In the genomic region with DNA sequence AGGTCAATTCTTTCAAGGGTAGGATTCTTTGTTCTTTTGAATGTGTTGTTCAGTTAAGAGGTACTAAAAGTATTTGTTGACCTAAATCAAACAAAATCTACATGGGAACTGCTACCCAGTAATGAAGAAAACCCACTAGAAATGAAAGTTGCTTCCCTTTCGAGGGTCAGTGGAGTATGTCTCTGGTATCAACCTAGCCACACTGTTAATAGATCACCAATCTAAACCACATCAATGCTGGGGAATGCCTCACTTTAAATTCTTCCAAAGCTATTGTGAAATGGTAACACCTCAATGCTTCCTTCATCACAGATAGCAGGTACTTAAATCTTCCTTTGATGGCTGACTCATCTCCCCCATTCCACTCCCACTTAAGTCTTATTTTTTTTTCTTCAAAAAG, we compare ENCODE assay signal across 11 mouse cellular contexts. TPM values are rescaled to one million over a fixed set of nuclear protein-coding genes. Genes with fewer than 3 reads are reported as not detected.
DNase-seq lines count a peak whose midpoint lies in the region; ATAC-seq and TF ChIP-seq lines count a peak whose summit lies in the region.
"Had no signal": no experiment of that assay in that cellular context is flagged by ENCODE, and none has a peak within 500 bp of the region (broad histone marks: within the 10 kb centered on the region; RNA-seq: fewer than 3 reads in every experiment).

No protein-coding gene starts in this region.

- no peaks in the 10 kb centered on the region for H3K36me3 ChIP-seq in heart, embryonic 14.5 days (ENCODE audit: control insufficient read depth, insufficient read depth, low read length)
- no peaks in the 10 kb centered on the region for H3K36me3 ChIP-seq in kidney, postnatal 0 days (ENCODE audit: insufficient read depth, low read length)
- H3K36me3 ChIP-seq: embryonic facial prominence, embryonic 10.5 days had no signal

- peak overlapping the region in 1 of 2 experiments; percentile 97; a peak in 1 of 4 replicates for H3K4me3 ChIP-seq in heart, embryonic 14.5 days (ENCODE audit: control insufficient read depth in 1 of 2, insufficient read depth in 1 of 2, low read depth in 1 of 2, low read length in 2 of 2)
- H3K4me3 ChIP-seq in kidney, postnatal 0 days (replicated peaks; ENCODE audit: low read depth, low read length) = no peak overlapping the region
- H3K4me3 ChIP-seq in brown adipose tissue, adult 24 weeks (ENCODE audit: insufficient read depth, low read depth, low read length) = no peak overlapping the region; the same call in 1 of the 2 replicates
- H3K4me3 ChIP-seq: megakaryocyte, embryonic 14.5 days had no signal

- ATAC-seq in heart, embryonic 14.5 days (ENCODE audit: insufficient number of reproducible peaks, insufficient read depth, low FRiP score, low read depth) = no peak
- ATAC-seq in kidney, postnatal 0 days (replicated peaks; ENCODE audit: low FRiP score, low read depth) = no peak

- H3K4me2 ChIP-seq in heart, embryonic 14.5 days (ENCODE audit: low read length) = peak overlapping the region; percentile 70
- peak overlapping the region; percentile 73 for H3K4me2 ChIP-seq in kidney, postnatal 0 days (ENCODE audit: low read length)

- H3K9me3 ChIP-seq in heart, embryonic 14.5 days (ENCODE audit: control insufficient read depth, low read length) = no peaks in the 10 kb centered on the region
- H3K9me3 ChIP-seq in kidney, postnatal 0 days (replicated peaks; ENCODE audit: low read length) = no peaks in the 10 kb centered on the region; the same call in 1 of the 2 replicates
- H3K9me3 ChIP-seq: embryonic facial prominence, embryonic 10.5 days; megakaryocyte, embryonic 14.5 days had no signal

- no peak for DNase-seq in heart, postnatal 14 days
- DNase-seq in kidney, postnatal 0 days (ENCODE audit: low spot score) = no peak
- no peak for DNase-seq in kidney, adult 11 months
- DNase-seq in CD4-positive helper T cell, adult 2 months (ENCODE audit: low read depth, low spot score) = peak; percentile 7
- no peak for DNase-seq in cerebellum, adult 8-10 months
- DNase-seq: adrenal gland, adult 2 months; cerebellum, postnatal 14 days had no signal

- intact Hi-C loops in heart, postnatal 14 days (cut with DNase I) = loop anchor here (2.0 to 5.0 kb wide), 5 partner anchors 95 to 385 kb away; a partner anchor contains a TSS

- no peak overlapping the region for H3K27ac ChIP-seq in heart, embryonic 14.5 days (replicated peaks in 1 of 2; ENCODE audit: control insufficient read depth in 1 of 2, insufficient read depth in 1 of 2, low read depth in 2 of 2, low read length in 2 of 2)
- no peak overlapping the region for H3K27ac ChIP-seq in kidney, postnatal 0 days
- peak overlapping the region; percentile 95 for H3K27ac ChIP-seq in brown adipose tissue, adult 24 weeks (replicated peaks; ENCODE audit: low read depth, low read length)
- H3K27ac ChIP-seq: embryonic facial prominence, embryonic 10.5 days had no signal

- no peak overlapping the region for H3K9ac ChIP-seq in heart, embryonic 14.5 days (ENCODE audit: low read length)
- no peak overlapping the region for H3K9ac ChIP-seq in kidney, postnatal 0 days (ENCODE audit: low read depth, low read length)

- no peaks in the 10 kb centered on the region for H3K27me3 ChIP-seq in heart, embryonic 14.5 days (ENCODE audit: control insufficient read depth, insufficient read depth, low read length)
- no peaks in the 10 kb centered on the region for H3K27me3 ChIP-seq in kidney, postnatal 0 days (ENCODE audit: insufficient read depth, low read length)

- peaks cover 0 to 2% of the 10 kb centered on the region in 2 experiments; a peak in 1 of 4 replicates for H3K4me1 ChIP-seq in heart, embryonic 14.5 days (ENCODE audit: control insufficient read depth in 2 of 2, insufficient read depth in 2 of 2, low read length in 2 of 2)
- H3K4me1 ChIP-seq in kidney, postnatal 0 days (replicated peaks; ENCODE audit: insufficient read depth, low read length) = peaks cover 10% of the 10 kb centered on the region
- H3K4me1 ChIP-seq in brown adipose tissue, adult 24 weeks (ENCODE audit: control insufficient read depth, insufficient read depth, insufficient read length, low read length) = 0 out of 2 replicates have a peak, but pooled peaks cover 2% of the 10 kb centered on the region

- TF ChIP-seq CTCF in kidney, postnatal 0 days (IDR thresholded peaks at IDR 0.05; ENCODE audit: low read depth) = no peak

- 64% methylated on average over 1 of the region's 1 CpGs for WGBS in heart, embryonic 14.5 days
- WGBS in kidney, postnatal 0 days = 48% methylated on average over 1 of the region's 1 CpGs

RNA-seq across cellular contexts. Expression of a gene that starts 1.5 kb away (rescaled TPM):
- polyA plus RNA-seq in heart, embryonic 14.5 days (2014; fragmentation: Nextera tagmentation; extraction: Ambion mirVana) = 209 and 215 TPM in 2 replicates
- total RNA-seq in heart, postnatal 14 days (2021) = 100 to 1,000 TPM; 509 to 527 TPM
- 117 and 119 TPM in 2 replicates for polyA plus RNA-seq in kidney, postnatal 0 days (2015; fragmentation: Nextera tagmentation; extraction: Ambion mirVana)
- 199 and 225 TPM in 2 replicates for polyA plus RNA-seq in brown adipose tissue, adult 24 weeks (2012; ENCODE audit: insufficient read depth, insufficient read length, missing spikeins)
